8 mouse cellular contexts compared by ENCODE assay signal in the genomic region with DNA sequence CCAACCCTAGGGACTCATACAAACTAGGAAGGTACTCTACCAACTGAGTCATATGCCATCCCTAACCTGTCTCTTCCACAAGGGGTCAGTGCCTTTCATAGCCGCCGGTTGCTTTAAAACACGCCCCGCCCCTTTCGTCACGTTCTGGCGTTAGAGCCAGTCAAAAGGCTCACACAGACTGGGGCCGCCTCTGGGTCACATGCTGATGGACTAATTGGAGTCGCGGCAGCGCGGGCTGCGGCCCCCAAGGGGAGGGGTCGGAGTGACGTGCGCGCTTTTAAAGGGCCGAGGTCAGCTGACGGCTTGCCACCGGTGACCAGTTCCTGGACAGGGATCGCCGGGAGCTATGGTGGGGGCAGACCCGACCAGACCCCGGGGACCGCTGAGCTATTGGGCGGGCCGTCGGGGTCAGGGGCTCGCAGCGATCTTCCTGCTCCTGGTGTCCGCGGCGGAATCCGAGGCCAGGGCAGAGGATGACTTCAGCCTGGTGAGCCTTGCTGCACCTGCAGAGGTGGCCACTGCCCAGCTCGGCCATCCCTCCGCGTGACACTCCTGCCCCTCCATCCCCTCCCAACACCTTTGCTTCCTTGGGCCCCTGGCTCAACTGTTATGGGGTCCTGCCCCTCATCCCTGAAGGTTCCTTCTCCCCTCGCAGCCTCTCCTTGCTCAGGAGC. TPM values are rescaled to one million over a fixed set of nuclear protein-coding genes. Genes with fewer than 3 reads are reported as not detected.
DNase-seq lines count a peak whose midpoint lies in the region; ATAC-seq and TF ChIP-seq lines count a peak whose summit lies in the region.

A gene (plus strand): TSS at position 193 of the 674 bp plus-strand sequence.

- in situ Hi-C loops in Patski (cut with MboI; ENCODE audit: low pct_unique_long_range_greater_than_20kb) = no loop called here

- H3K9ac ChIP-seq in hindbrain, embryonic 13.5 days = peak within 1 kb of the TSS; percentile 94

- peak within 1 kb of the TSS; percentile 99 for H3K4me2 ChIP-seq in hindbrain, embryonic 13.5 days

- peaks cover 15% of the 10 kb centered on the region for H3K4me1 ChIP-seq in hindbrain, embryonic 13.5 days (replicated peaks)

- H3K9me3 ChIP-seq in hindbrain, embryonic 13.5 days = no peaks in the 10 kb centered on the region

- DNase-seq in Patski (ENCODE audit: low read depth, low spot score) = peak; percentile 84
- peak; percentile 100 for DNase-seq in cerebellum, postnatal 14 days
- DNase-seq in frontal cortex, postnatal 14 days (ENCODE audit: low spot score in 2 of 2) = peak; percentile 97 to 98
- peak; percentile 90 to 95 for DNase-seq in layer of hippocampus, postnatal 25 days (ENCODE audit: extremely low spot score in 1 of 2, low spot score in 1 of 2)
- peak; percentile 99 for DNase-seq in lung, postnatal 25 days (ENCODE audit: low spot score)
- peak; percentile 99 for DNase-seq in retina, embryonic 14.5 days (ENCODE audit: low spot score)
- DNase-seq in thymus, postnatal 4 days = peak; percentile 96

- no peaks in the 10 kb centered on the region for H3K27me3 ChIP-seq in Patski
- H3K27me3 ChIP-seq in hindbrain, embryonic 13.5 days = 0 out of 2 replicates have a peak, but pooled peaks cover 3% of the 10 kb centered on the region

- under 1% methylated on average over 31 of the region's 38 CpGs for WGBS in hindbrain, embryonic 13.5 days

- CTCF ChIA-PET in Patski (lab: Charles Lee) = interaction anchor here (0.8 to 2.2 kb wide), 3 partner anchors 12 to 15 kb away, joined by 3 to 6 read pairs (median 3); no protein-coding TSS in a partner anchor

- POLR2A ChIA-PET in Patski (lab: Charles Lee) = interaction anchor here (0.6 to 1.5 kb wide), 4 partner anchors 16 to 67 kb away, joined by 3 to 6 read pairs (median 4); no protein-coding TSS in a partner anchor

- H3K36me3 ChIP-seq in hindbrain, embryonic 13.5 days = peaks cover 29% of the 10 kb centered on the region

- peak within 1 kb of the TSS; percentile 79 for H3K27ac ChIP-seq in hindbrain, embryonic 13.5 days

- no peak for TF ChIP-seq CTCF in Patski (IDR thresholded peaks at IDR 0.05)

- peak within 1 kb of the TSS; percentile 83 for H3K4me3 ChIP-seq in hindbrain, embryonic 13.5 days

- ATAC-seq in Patski = peak; percentile 90
- ATAC-seq in hindbrain, embryonic 13.5 days (ENCODE audit: low FRiP score) = peak; percentile 97

RNA-seq across cellular contexts. Expression of the gene that starts here (rescaled TPM):
- 75.4 TPM for polyA plus RNA-seq in Patski (2021)
- polyA plus RNA-seq in hindbrain, embryonic 13.5 days (2015; fragmentation: Nextera tagmentation; extraction: Ambion mirVana) = 30.6 and 31.5 TPM in 2 replicates
- 10 to 100 TPM; 37.2 to 37.4 TPM for total RNA-seq in layer of hippocampus, postnatal 25 days (2021)

Comparison
In these comparisons a context has a peak if more than half of its experiments do, and no peak if none do; other contexts are left out.
1. Peak in every context shown above with its lines: DNase-seq, ATAC-seq, H3K4me3 ChIP-seq and H3K27ac ChIP-seq.